Mouse (Mus musculus) frontal cortex, postnatal 25 days (tissue): ENCODE results near the gene Actrt2.

Experiments
- DNase-seq, 2 experiments: peaks; one replicate each; pipeline ENCODE4 v3.0.0; 2022; ENCODE audit warnings: low spot score in 2 of 2

Actrt2 gene

GRCm38 (mm10) chr4:154638320-154638886 lies 29.3 kb downstream of the Actrt2 start:
- DNase-seq: no peak

- no peak for DNase-seq
Measured at GRCm38 (mm10) chr4:154637468-154638319, 30.0 kb downstream of the Actrt2 start.

- no peak for DNase-seq
Measured at GRCm38 (mm10) chr4:154636721-154637311, 30.9 kb downstream of the Actrt2 start, which contains the start of gene Prdm16. Prdm16 (minus strand) TSS chr4:154636873.

- no peak for DNase-seq
Measured at GRCm38 (mm10) chr4:154636053-154636433, 31.6 kb downstream of the Actrt2 start.

- DNase-seq: no peak
Measured at GRCm38 (mm10) chr4:154635241-154636052, 32.2 kb downstream of the Actrt2 start.

- no peak for DNase-seq
Measured at GRCm38 (mm10) chr4:154634470-154635240, 33.0 kb downstream of the Actrt2 start.

- no peak for DNase-seq
Measured at GRCm38 (mm10) chr4:154634001-154634400, 33.7 kb downstream of the Actrt2 start.

GRCm38 (mm10) chr4:154632800-154633764 lies 34.6 kb downstream of the Actrt2 start:
- DNase-seq: no peak

- no peak for DNase-seq
Measured at GRCm38 (mm10) chr4:154630763-154631162, 36.9 kb downstream of the Actrt2 start.

- DNase-seq: no peak
Measured at GRCm38 (mm10) chr4:154627419-154628142, 40.1 kb downstream of the Actrt2 start.

- DNase-seq: no peak
Measured at GRCm38 (mm10) chr4:154626282-154626681, 41.4 kb downstream of the Actrt2 start.

GRCm38 (mm10) chr4:154625710-154626109 lies 42.0 kb downstream of the Actrt2 start:
- no peak for DNase-seq

- no peak for DNase-seq
Measured at GRCm38 (mm10) chr4:154623241-154623640, 44.4 kb downstream of the Actrt2 start.

- DNase-seq: no peak
Measured at GRCm38 (mm10) chr4:154622521-154622920, 45.1 kb downstream of the Actrt2 start.
